Mouse (Mus musculus) lung, embryonic 16.5 days (tissue): ENCODE data around the gene S100a6. TPM values are rescaled to one million over a fixed set of nuclear protein-coding genes. Genes with fewer than 3 reads are reported as not detected.

ENCODE experiments used
- ATAC-seq: fragments of 200-750 bp; cut with Nextera tagmentation; 2 replicates; pipeline ENCODE4 v1.8.0; 2017; ENCODE audit warnings: low read depth, mild to moderate bottlenecking, moderate library complexity
- H3K27ac ChIP-seq: fragments of 300-500 bp; sonication (generic); 2 replicates; pipeline ENCODE4 v1.5.1; 2014; ENCODE audit warnings: mild to moderate bottlenecking, control low read depth, low read length
- H3K27me3 ChIP-seq: fragments of 300-500 bp; sonication (generic); 2 replicates; pipeline ENCODE4 v1.6.1; 2014; ENCODE audit warnings: low read depth, low read length, mixed read lengths; ENCODE audit not compliant: control insufficient read depth, insufficient read depth
- H3K36me3 ChIP-seq: fragments of 300-500 bp; sonication (generic); 2 replicates; pipeline ENCODE4 v1.6.1; 2014; ENCODE audit warnings: low read length; ENCODE audit not compliant: control insufficient read depth, insufficient read depth
- H3K4me1 ChIP-seq: fragments of 300-500 bp; sonication (generic); replicated peaks from 2 replicates; pipeline ENCODE4 v1.6.1; 2014; ENCODE audit warnings: low read length, mixed read lengths; ENCODE audit not compliant: control insufficient read depth, insufficient read depth
- H3K4me2 ChIP-seq: fragments of 300-500 bp; sonication (generic); 2 replicates; pipeline ENCODE4 v1.6.1; 2014; ENCODE audit warnings: low read depth, low read length, control low read depth
- H3K4me3 ChIP-seq: fragments of 300-500 bp; sonication (generic); 2 replicates; pipeline ENCODE4 v1.5.1; 2014; ENCODE audit warnings: mild to moderate bottlenecking, low read length, control low read depth
- H3K9ac ChIP-seq: fragments of 300-500 bp; sonication (generic); 2 replicates; pipeline ENCODE4 v1.6.1; 2014; ENCODE audit warnings: low read length, control low read depth
- H3K9me3 ChIP-seq: fragments of 300-500 bp; sonication (generic); 2 replicates; pipeline ENCODE4 v1.6.1; 2016; ENCODE audit warnings: low read length; ENCODE audit not compliant: control insufficient read depth
- WGBS: fragments of 180-500 bp; shearing (Covaris S2); extraction: QIAGEN DNeasy Blood & Tissue Kit; methylation state at CpG from one replicate; pipeline ENCODE4 v1.1.7; 2014; 5-methylcytosine and 5-hydroxymethylcytosine counted together
- polyA plus RNA-seq: library from polyadenylated mRNA; unstranded; fragments of >200 nt; fragmentation: Nextera tagmentation; extraction: Ambion mirVana; gene quantifications from 2 replicates; pipeline ENCODE4 v1.2.1, GENCODE M21; 2015

S100a6 gene
- polyA plus RNA-seq, 1 experiment from 2014 or later: 184 TPM

DNA sequence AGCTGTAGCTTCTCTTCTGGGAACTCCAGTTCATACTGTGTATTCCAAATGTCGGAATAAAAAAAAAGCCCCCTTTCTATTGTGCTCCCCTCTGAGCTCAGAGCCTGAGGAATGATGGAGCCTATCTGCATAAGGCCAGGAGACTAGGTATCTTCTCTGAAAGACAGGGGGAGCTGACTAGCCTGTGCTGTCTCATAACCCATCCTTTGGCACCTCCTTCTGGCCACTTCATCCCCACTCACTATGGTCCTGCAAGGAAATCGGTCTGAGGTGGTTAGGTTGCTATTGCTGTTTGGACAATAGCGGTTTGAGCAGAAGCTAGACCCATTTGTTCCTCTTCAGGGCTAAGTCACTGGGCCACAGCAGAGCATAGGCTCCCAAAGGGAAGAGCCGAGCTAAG, 15.1 kb downstream of the S100a6 start:
- Histone ChIP-seq H3K9ac (no peak overlapping the region), H3K27ac (no peak overlapping the region), H3K4me3 (no peak overlapping the region), H3K27me3 (no peaks in the 10 kb centered on the region), H3K4me2 (no peak overlapping the region), H3K36me3 (no peaks in the 10 kb centered on the region), H3K9me3 (no peaks in the 10 kb centered on the region), H3K4me1 (peaks cover 4% of the 10 kb centered on the region)
- no peak for ATAC-seq
- 54% methylated on average over 4 of the region's 4 CpGs for WGBS

DNA sequence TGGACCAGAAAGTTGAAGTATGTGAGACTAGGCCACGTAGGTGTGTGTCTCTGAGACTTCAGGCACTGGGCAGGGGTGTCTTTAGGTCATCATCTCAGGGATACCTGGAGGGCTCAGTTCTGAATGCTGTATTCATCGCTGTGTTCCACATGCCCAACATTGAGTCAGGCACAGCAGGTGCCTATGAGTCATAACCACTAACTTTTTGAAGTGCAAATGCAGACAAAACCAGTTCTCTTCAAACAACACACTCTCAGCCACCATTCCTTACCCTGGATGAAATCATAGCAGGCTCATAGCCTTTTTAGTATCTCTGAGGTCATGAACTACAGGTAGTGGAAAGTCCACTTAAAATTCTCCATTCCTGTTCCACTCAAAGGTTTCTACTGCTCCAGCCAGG, 16.6 kb downstream of the S100a6 start:
- H3K4me2 ChIP-seq: no peak overlapping the region
- no peak overlapping the region for H3K9ac ChIP-seq
- H3K27me3 ChIP-seq: no peaks in the 10 kb centered on the region
- H3K36me3 ChIP-seq: no peaks in the 10 kb centered on the region
- H3K9me3 ChIP-seq: no peaks in the 10 kb centered on the region
- H3K4me3 ChIP-seq: no peak overlapping the region
- no peaks in the 10 kb centered on the region; the same call in 1 of the 2 replicates for H3K4me1 ChIP-seq
- ATAC-seq: no peak
- H3K27ac ChIP-seq: no peak overlapping the region
- WGBS: 61% methylated on average over 2 of the region's 2 CpGs

DNA sequence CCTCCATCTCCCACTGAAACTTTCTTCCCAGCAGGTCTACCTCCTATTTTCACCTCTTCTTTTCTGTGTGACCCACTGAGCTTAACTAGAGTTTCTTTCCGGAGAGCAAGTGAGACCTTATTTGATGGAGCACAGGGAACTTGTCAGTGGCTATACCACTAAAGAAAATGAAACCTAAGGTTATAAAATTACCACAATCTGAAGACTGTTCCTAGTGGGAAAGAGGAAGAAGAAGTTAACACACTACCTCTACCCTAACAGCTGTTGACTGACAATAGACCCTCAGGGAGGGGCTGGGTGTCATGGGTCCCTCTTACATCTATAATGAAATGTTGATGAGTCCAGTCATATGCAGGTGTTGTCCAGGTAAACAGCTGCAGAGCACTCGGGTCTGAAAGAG, 19.3 kb downstream of the S100a6 start:
- WGBS: 70% methylated on average over 2 of the region's 2 CpGs
- H3K4me1 ChIP-seq: no peaks in the 10 kb centered on the region
- ATAC-seq: no peak
- no peak overlapping the region for H3K27ac ChIP-seq
- H3K9ac ChIP-seq: no peak overlapping the region
- no peaks in the 10 kb centered on the region for H3K9me3 ChIP-seq
- H3K4me3 ChIP-seq: no peak overlapping the region
- no peaks in the 10 kb centered on the region for H3K27me3 ChIP-seq
- no peak overlapping the region for H3K4me2 ChIP-seq
- no peaks in the 10 kb centered on the region for H3K36me3 ChIP-seq

DNA sequence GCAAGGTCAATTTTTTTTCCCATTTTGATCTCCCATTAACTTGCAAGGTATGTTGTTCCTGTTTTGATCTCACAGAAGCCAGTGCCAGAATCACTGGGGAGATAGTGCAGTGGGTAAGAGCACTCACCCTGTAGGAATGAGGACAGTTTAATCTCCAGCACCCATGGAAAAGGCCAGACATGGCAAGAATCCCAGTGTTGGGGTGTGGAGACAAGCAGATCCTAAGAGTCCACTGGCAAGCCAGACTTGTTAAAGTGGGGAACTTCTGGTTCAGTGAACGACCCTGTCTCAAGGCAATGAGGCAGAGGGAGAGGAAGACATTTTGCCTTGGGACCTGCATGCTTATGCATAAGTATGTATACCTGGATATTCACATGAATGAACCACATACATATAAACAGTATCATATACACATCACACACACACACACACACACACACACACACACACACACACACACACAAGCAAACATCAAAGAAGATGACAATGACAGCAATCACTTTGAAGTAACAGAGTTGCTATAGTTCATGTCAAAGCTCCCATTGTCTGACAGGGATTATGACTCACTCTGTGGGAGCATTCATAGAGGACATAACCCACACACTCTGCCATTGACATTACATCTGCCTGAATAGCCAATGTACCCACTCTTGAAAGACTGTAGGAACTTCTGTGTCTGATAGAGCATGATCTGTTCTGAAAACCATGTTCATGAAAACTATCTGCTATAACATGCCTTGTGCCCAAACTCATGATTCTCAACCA, 26.0 kb downstream of the S100a6 start:
- WGBS: 50% methylated on average over 1 of the region's 1 CpGs
- no peaks in the 10 kb centered on the region for H3K36me3 ChIP-seq
- no peak overlapping the region for H3K4me3 ChIP-seq
- H3K27ac ChIP-seq: no peak overlapping the region
- H3K9ac ChIP-seq: no peak overlapping the region
- H3K9me3 ChIP-seq: no peaks in the 10 kb centered on the region
- no peak for ATAC-seq
- H3K4me2 ChIP-seq: no peak overlapping the region
- H3K4me1 ChIP-seq: no peaks in the 10 kb centered on the region
- no peaks in the 10 kb centered on the region for H3K27me3 ChIP-seq

DNA sequence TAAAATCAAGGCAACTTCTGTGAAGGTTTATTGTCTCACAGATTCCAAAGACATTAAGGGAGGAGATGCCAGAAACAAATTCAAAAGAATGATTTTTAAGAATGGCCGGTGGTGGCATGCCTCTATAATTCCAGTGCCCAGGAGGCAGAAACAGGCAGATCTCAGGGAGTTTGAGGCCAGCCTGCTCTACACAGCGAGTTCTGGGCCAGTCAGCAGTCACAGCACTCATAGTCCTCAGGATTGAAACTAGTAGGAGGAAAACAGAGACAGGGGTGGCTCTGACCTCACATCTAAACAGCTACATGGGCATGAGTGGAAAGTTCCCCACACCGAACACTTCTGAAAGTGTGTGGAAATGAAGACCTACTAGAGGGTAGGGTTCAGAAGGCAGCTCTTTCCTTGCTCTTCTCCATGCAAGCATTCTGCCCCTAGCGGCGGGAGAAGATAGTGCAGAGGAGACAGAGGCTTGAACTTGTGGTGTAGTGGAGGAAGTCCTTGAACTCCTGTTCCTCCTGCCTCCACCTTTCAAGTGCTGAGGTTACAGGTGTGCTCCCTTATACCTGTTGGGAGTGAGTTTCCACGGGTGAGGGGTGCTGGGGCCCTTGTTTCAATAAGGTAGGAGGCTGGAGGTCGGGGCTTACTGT, 27.0 kb downstream of the S100a6 start:
- Histone ChIP-seq H3K9me3 (no peaks in the 10 kb centered on the region), H3K9ac (no peak overlapping the region), H3K36me3 (no peaks in the 10 kb centered on the region), H3K27ac (no peak overlapping the region), H3K4me2 (no peak overlapping the region), H3K4me3 (no peak overlapping the region), H3K4me1 (no peaks in the 10 kb centered on the region), H3K27me3 (no peaks in the 10 kb centered on the region)
- WGBS: 51% methylated on average over 7 of the region's 7 CpGs
- no peak for ATAC-seq

DNA sequence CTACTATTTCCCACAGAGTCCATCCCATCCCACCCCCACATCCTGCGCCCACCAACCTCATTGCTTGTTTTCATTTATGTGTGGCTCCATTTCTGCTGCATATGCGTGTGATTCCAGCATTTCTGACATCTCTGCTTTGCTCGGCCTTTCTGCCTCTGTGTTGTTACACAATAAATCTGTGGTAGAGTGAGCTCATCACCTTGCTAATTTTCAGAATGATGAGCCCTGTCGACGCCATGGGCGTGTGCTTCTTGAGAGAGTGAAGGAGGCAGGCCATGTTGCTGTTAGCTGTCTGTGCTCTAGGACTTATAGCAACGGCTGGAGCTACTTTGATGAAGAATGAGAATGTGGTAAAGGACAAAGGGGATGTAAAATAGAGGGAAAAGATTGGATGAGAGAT, 28.3 kb downstream of the S100a6 start:
- WGBS: 73% methylated on average over 7 of the region's 7 CpGs
- no peaks in the 10 kb centered on the region for H3K9me3 ChIP-seq
- H3K36me3 ChIP-seq: no peaks in the 10 kb centered on the region
- H3K27me3 ChIP-seq: no peaks in the 10 kb centered on the region
- H3K4me3 ChIP-seq: no peak overlapping the region
- no peak overlapping the region for H3K4me2 ChIP-seq
- H3K27ac ChIP-seq: no peak overlapping the region
- ATAC-seq: no peak
- no peaks in the 10 kb centered on the region for H3K4me1 ChIP-seq
- no peak overlapping the region for H3K9ac ChIP-seq

DNA sequence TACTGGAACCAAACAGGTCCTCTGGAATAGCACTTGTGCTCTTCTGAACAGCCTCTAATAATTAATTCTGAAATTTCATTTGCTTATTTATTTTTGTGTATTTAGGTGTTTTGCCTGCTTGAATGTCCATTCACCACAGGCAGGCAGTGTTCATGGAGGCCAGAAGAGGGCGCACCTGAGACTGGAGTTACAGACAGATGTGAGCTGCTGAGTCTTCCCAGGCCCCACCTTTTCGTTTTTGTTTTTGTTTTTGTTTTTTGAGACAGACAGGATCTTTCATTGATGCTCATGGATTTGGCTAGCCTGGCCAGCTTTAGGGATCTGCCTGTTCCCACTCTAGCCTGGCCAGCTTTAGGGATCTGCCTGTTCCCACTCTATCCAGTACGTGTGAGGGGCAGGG, 31.5 kb downstream of the S100a6 start:
- 51% methylated on average over 3 of the region's 3 CpGs for WGBS
- ATAC-seq: no peak
- no peak overlapping the region for H3K4me2 ChIP-seq

DNA sequence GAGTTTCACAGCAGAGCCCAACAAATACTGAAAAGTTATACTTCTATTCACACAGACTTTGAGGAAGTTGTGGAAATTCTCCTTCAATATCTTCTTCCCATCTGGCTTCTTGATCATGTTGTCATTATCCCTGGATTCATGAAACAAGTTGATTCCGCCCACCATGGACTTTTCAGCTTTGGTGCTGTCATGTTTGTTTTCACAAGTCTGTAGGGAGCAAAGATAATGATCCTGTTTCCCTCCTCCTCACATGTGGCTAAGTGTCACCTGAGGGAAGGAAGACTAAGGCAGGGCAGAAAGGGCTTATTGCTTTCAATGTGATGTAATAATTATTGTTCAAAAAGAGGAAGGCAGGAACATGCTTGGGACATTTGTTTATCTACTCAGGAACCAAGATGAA, 34.6 kb downstream of the S100a6 start:
- WGBS: 45% methylated on average over 1 of the region's 1 CpGs
- Histone ChIP-seq H3K27me3 (no peaks in the 10 kb centered on the region), H3K9ac (no peak overlapping the region), H3K27ac (no peak overlapping the region), H3K36me3 (no peaks in the 10 kb centered on the region), H3K4me1 (no peaks in the 10 kb centered on the region), H3K4me2 (no peak overlapping the region), H3K4me3 (no peak overlapping the region), H3K9me3 (no peaks in the 10 kb centered on the region)
- no peak for ATAC-seq

More for the DNA sequence above, 31.5 kb downstream of the S100a6 start:
- Histone ChIP-seq H3K9ac (no peak overlapping the region), H3K36me3 (no peaks in the 10 kb centered on the region), H3K9me3 (no peaks in the 10 kb centered on the region), H3K4me1 (no peaks in the 10 kb centered on the region), H3K27ac (no peak overlapping the region), H3K27me3 (no peaks in the 10 kb centered on the region), H3K4me3 (no peak overlapping the region)

DNA sequence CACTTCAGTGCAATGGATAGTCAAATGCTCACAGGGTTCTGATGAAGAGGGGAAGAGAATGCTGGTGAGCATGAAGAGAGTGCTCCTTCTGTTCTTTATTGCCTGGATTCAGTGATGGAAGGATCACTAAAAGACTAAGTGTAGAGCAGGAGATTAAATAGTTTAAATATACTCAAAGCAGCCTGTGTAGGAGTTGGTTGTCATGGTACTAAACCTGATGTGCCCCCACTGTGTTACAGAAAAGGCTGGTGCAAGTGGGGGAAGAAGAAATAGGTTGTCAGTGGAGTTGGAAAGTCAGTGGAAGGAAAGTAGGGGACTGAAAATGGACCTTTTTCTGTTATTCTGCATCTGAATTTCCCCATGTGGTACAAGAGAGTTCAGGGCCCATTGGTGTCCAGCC, 36.3 kb downstream of the S100a6 start:
- no peak for ATAC-seq
- Histone ChIP-seq H3K4me3 (no peak overlapping the region), H3K9ac (no peak overlapping the region), H3K4me2 (no peak overlapping the region), H3K9me3 (no peaks in the 10 kb centered on the region), H3K27me3 (no peaks in the 10 kb centered on the region), H3K4me1 (no peaks in the 10 kb centered on the region), H3K36me3 (no peaks in the 10 kb centered on the region), H3K27ac (no peak overlapping the region)
